Mouse (Mus musculus): ENCODE data around the gene Otud5. TPM values are rescaled to one million over a fixed set of nuclear protein-coding genes. Genes with fewer than 3 reads are reported as not detected.
A peak's percentile ranks its signal among the peaks of the same experiment; 100 is the strongest.
"Not testable (repeated sequence)": the region's sequence is repeated elsewhere in the genome, so short reads cannot be mapped to it uniquely, and the experiment has no call there.

The Otud5 gene
- 31.8 and 36.8 TPM in 2 replicates for polyA plus RNA-seq (2015; fragmentation: Nextera tagmentation; extraction: Ambion mirVana)

DNA sequence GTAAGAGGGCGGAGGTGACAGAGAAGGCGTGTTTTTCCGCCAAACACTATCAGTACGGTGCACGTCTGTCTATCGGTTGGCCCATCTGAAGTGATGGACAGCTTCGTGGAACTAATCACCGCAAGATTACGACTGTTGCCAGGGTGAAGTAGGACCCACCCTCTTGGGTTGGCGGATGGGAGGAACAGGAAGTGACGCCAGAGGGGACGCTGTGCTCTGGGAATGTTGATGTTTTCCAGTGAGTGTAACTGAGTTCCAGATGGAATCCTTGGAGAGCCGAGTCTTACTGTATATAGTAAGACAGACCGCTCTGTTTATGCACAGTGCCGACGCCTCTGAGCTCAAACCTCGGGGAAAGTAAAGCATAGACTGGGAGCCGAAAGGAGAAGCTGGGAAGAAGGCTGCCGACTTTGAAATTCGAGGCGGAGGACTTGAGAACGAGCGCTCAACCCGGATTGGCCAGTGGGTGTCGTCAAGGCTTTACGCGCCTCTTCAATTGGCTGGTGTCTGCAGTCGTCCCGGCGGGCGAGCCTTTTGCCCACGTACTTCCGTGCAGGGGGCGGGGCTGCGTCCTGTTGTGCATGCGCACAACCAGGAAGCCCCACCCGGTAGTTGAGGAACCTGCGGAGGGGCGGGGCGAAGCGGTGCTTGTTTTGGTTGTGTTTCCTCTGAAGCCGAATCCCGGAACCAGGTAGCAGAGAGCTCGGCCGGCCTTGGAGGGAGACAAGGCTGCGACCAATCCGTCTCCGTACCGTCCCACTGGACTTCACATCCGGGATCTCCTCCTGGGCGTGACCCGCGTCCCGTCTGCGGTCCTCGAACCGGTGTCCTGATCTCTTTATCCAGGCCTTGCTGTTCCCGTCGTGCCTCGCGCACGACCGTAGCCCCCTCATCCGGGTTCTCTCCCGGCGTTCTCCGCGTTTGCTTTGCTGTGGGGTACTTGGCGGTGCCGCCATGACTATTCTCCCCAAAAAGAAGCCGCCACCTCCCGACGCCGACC is at the start of gene Otud5:
Otud5 (plus strand) TSS at position 202 of the 1,000 bp plus-strand sequence.
- WGBS, result 24% methylated on average over 73 of the region's 74 CpGs
- Histone ChIP-seq H3K4me2 (ENCODE audit: low read length) (peak within 1 kb of the TSS; percentile 63), H3K4me3 (replicated peaks; ENCODE audit: low read depth, low read length) (peak within 1 kb of the TSS; percentile 67), H3K36me3 (ENCODE audit: insufficient read depth, low read length) (no peaks in the 10 kb centered on the region), H3K4me1 (replicated peaks; ENCODE audit: insufficient read depth, low read length) (no peaks in the 10 kb centered on the region), H3K27me3 (ENCODE audit: insufficient read depth, low read length) (no peaks in the 10 kb centered on the region), H3K27ac (peak within 1 kb of the TSS; percentile 93), H3K9me3 (replicated peaks; ENCODE audit: low read length) (no peaks in the 10 kb centered on the region), H3K9ac (ENCODE audit: low read depth, low read length) (peak within 1 kb of the TSS; percentile 87)
- DNase-seq (ENCODE audit: low spot score) (peak; percentile 97), ATAC-seq (replicated peaks; ENCODE audit: low FRiP score, low read depth) (peak; percentile 98)
- no peak for TF ChIP-seq CTCF (IDR thresholded peaks at IDR 0.05; ENCODE audit: low read depth)

DNA sequence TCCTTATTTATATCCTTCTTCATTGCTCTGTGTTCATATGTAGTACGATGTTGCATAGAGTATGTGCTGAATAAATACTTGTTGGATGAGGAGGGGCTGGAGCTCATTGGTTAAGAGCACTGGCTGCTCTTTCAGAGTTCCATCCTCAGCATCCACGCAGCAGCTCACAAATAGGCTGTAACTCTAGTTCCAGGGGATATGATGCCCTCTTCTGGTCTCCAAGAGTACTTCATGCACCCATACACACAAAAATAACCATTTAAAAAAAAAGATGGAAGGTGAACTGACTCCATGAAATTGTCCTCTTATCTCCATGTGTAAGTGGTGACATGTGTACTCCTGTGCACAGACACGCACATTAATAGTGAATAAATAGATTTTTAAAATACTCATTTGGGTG is 47.8 kb upstream of the Otud5 start:
- 47% methylated on average over 3 of the region's 3 CpGs for WGBS
- no peak overlapping the region for H3K27ac ChIP-seq

GRCm38 (mm10) chrX:7795016-7795415 is 46.1 kb upstream of the Otud5 start:
- ATAC-seq (replicated peaks; ENCODE audit: low FRiP score, low read depth) (no peak; the same call in 1 of the 2 replicates), DNase-seq (ENCODE audit: low spot score) (peak; percentile 20)
- Histone ChIP-seq H3K27me3 (ENCODE audit: insufficient read depth, low read length) (no peaks in the 10 kb centered on the region), H3K9me3 (replicated peaks; ENCODE audit: low read length) (no peaks in the 10 kb centered on the region), H3K27ac (no peak overlapping the region), H3K9ac (ENCODE audit: low read depth, low read length) (no peak overlapping the region), H3K4me2 (ENCODE audit: low read length) (no peak overlapping the region), H3K36me3 (ENCODE audit: insufficient read depth, low read length) (no peaks in the 10 kb centered on the region), H3K4me1 (replicated peaks; ENCODE audit: insufficient read depth, low read length) (no peaks in the 10 kb centered on the region), H3K4me3 (replicated peaks; ENCODE audit: low read depth, low read length) (no peak overlapping the region)
- 33% methylated on average over 7 of the region's 7 CpGs for WGBS
- TF ChIP-seq CTCF (IDR thresholded peaks at IDR 0.05; ENCODE audit: low read depth), result no peak

More for the DNA sequence above, 47.8 kb upstream of the Otud5 start:
- H3K4me2 ChIP-seq (ENCODE audit: low read length), result no peak overlapping the region
- H3K4me3 ChIP-seq (replicated peaks; ENCODE audit: low read depth, low read length), result no peak overlapping the region
- no peaks in the 10 kb centered on the region for H3K9me3 ChIP-seq (replicated peaks; ENCODE audit: low read length)
- H3K9ac ChIP-seq (ENCODE audit: low read depth, low read length), result no peak overlapping the region
- no peaks in the 10 kb centered on the region for H3K36me3 ChIP-seq (ENCODE audit: insufficient read depth, low read length)
- DNase-seq (ENCODE audit: low spot score) (peak; percentile 46), ATAC-seq (replicated peaks; ENCODE audit: low FRiP score, low read depth) (no peak)
- TF ChIP-seq CTCF (IDR thresholded peaks at IDR 0.05; ENCODE audit: low read depth), result peak; percentile 64
- no peaks in the 10 kb centered on the region for H3K27me3 ChIP-seq (ENCODE audit: insufficient read depth, low read length)
- H3K4me1 ChIP-seq (replicated peaks; ENCODE audit: insufficient read depth, low read length), result no peaks in the 10 kb centered on the region

DNA sequence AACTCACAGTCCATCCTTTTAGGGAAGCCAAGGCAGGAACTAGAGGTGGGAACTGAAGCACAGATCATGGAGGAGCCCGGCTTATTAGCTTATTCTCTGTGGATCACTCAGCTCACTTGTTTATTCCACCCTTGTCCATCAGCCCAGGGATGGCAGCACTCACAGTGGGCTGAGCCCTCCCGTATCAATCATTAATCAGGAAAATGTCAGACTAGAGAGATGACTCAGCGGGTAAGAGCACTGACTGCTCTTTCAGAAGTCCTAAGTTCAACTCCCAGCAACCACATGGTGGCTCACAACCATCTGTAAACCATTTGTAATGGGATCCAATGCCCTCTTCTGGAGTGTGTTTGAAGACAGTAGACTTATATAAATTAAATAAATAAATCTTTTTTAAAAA is 43.8 kb upstream of the Otud5 start:
- WGBS, result 77% methylated on average over 3 of the region's 3 CpGs
- Histone ChIP-seq H3K4me3 (replicated peaks; ENCODE audit: low read depth, low read length) (no peak overlapping the region), H3K9me3 (replicated peaks; ENCODE audit: low read length) (no peaks in the 10 kb centered on the region), H3K27me3 (ENCODE audit: insufficient read depth, low read length) (no peaks in the 10 kb centered on the region), H3K4me2 (ENCODE audit: low read length) (no peak overlapping the region), H3K4me1 (replicated peaks; ENCODE audit: insufficient read depth, low read length) (no peaks in the 10 kb centered on the region), H3K27ac (no peak overlapping the region), H3K36me3 (ENCODE audit: insufficient read depth, low read length) (0 out of 2 replicates have a peak, but pooled peaks cover 5% of the 10 kb centered on the region), H3K9ac (ENCODE audit: low read depth, low read length) (no peak overlapping the region)
- peak; percentile 2 for DNase-seq (ENCODE audit: low spot score)
- ATAC-seq (replicated peaks; ENCODE audit: low FRiP score, low read depth), result peak; percentile 54; the same call in 1 of the 2 replicates
- no peak for TF ChIP-seq CTCF (IDR thresholded peaks at IDR 0.05; ENCODE audit: low read depth)

- 89% methylated on average over 2 of the region's 2 CpGs for WGBS
- H3K36me3 ChIP-seq (ENCODE audit: insufficient read depth, low read length); H3K4me3 ChIP-seq (replicated peaks; ENCODE audit: low read depth, low read length); H3K4me1 ChIP-seq (replicated peaks; ENCODE audit: insufficient read depth, low read length); DNase-seq (ENCODE audit: low spot score); H3K27ac ChIP-seq; ATAC-seq (replicated peaks; ENCODE audit: low FRiP score, low read depth); H3K27me3 ChIP-seq (ENCODE audit: insufficient read depth, low read length); H3K9me3 ChIP-seq (replicated peaks; ENCODE audit: low read length); H3K9ac ChIP-seq (ENCODE audit: low read depth, low read length); H3K4me2 ChIP-seq (ENCODE audit: low read length): not testable (repeated sequence)
Measured at GRCm38 (mm10) chrX:7802157-7802556, 39.0 kb upstream of the Otud5 start.

- not testable (repeated sequence) for H3K9ac ChIP-seq (ENCODE audit: low read depth, low read length); ATAC-seq (replicated peaks; ENCODE audit: low FRiP score, low read depth); H3K27ac ChIP-seq; H3K36me3 ChIP-seq (ENCODE audit: insufficient read depth, low read length); H3K4me2 ChIP-seq (ENCODE audit: low read length); H3K4me1 ChIP-seq (replicated peaks; ENCODE audit: insufficient read depth, low read length); H3K4me3 ChIP-seq (replicated peaks; ENCODE audit: low read depth, low read length); H3K27me3 ChIP-seq (ENCODE audit: insufficient read depth, low read length); H3K9me3 ChIP-seq (replicated peaks; ENCODE audit: low read length)
- peak; percentile 16 for DNase-seq (ENCODE audit: low spot score)
- peak; percentile 51; the same call in 1 of the 2 replicates for TF ChIP-seq CTCF (IDR thresholded peaks at IDR 0.05; ENCODE audit: low read depth)
- 59% methylated on average over 8 of the region's 8 CpGs for WGBS
Measured at GRCm38 (mm10) chrX:7815016-7815415, 26.1 kb upstream of the Otud5 start.

Data from kidney, postnatal 0 days (tissue).